Mouse (Mus musculus) forebrain, postnatal 0 days (tissue): Measurements from ENCODE around the gene Ppp3ca. TPM values are rescaled to one million over a fixed set of nuclear protein-coding genes. Genes with fewer than 3 reads are reported as not detected.

ENCODE experiments used
- ATAC-seq: fragments of 200-750 bp; cut with Nextera tagmentation; 2 replicates; pipeline ENCODE4 v1.8.0; 2017; ENCODE audit warnings: mild to moderate bottlenecking, moderate library complexity
- DNase-seq: peaks from one replicate; pipeline ENCODE4 v3.0.0-alpha.2; 2015
- H3K27ac ChIP-seq: fragments of 300-500 bp; sonication (generic); 2 replicates; pipeline ENCODE4 v1.5.1; 2014; ENCODE audit warnings: low read depth, mild to moderate bottlenecking, antibody characterized with exemption, low read length, moderate library complexity, mixed read lengths
- H3K27me3 ChIP-seq: fragments of 300-500 bp; sonication (generic); 2 replicates; pipeline ENCODE4 v1.6.1; 2014; ENCODE audit warnings: mild to moderate bottlenecking, low read length, mixed read lengths; ENCODE audit not compliant: insufficient read depth
- H3K36me3 ChIP-seq: fragments of 300-500 bp; sonication (generic); 2 replicates; pipeline ENCODE4 v1.6.1; 2014; ENCODE audit warnings: mild to moderate bottlenecking, moderate library complexity; ENCODE audit not compliant: insufficient read depth
- H3K4me1 ChIP-seq: fragments of 300-500 bp; sonication (generic); 2 replicates; pipeline ENCODE4 v1.6.1; 2014; ENCODE audit warnings: antibody characterized with exemption; ENCODE audit not compliant: insufficient read depth
- H3K4me2 ChIP-seq: fragments of 300-500 bp; sonication (generic); 2 replicates; pipeline ENCODE4 v1.6.1; 2014; ENCODE audit warnings: low read depth, mild to moderate bottlenecking, moderate library complexity
- H3K4me3 ChIP-seq: fragments of 300-500 bp; sonication (generic); 2 replicates; pipeline ENCODE4 v1.5.1; 2014; ENCODE audit warnings: low read depth, low read length, mixed read lengths
- H3K9ac ChIP-seq: fragments of 300-500 bp; sonication (generic); 2 replicates; pipeline ENCODE4 v1.6.1; 2014; ENCODE audit warnings: mild to moderate bottlenecking
- H3K9me3 ChIP-seq: fragments of 300-500 bp; sonication (generic); 2 replicates; pipeline ENCODE4 v1.6.1; 2016; ENCODE audit warnings: low read length
- CTCF ChIP-seq: sonication (generic); IDR thresholded peaks from 2 replicates; pipeline ENCODE4 v1.5.1; 2016; ENCODE audit warnings: antibody characterized with exemption, control low read depth, low read depth
- WGBS: fragments of 180-500 bp; shearing (Covaris S2); extraction: QIAGEN DNeasy Blood & Tissue Kit; methylation state at CpG from one replicate; pipeline ENCODE4 v1.1.7; 2014; 5-methylcytosine and 5-hydroxymethylcytosine counted together
- microRNA-seq, 2 experiments: library from miRNA; unstranded; fragments of <30 nt; microRNA quantifications; one replicate each; pipeline ENCODE4; 2016
- polyA plus RNA-seq: library from polyadenylated mRNA; unstranded; fragments of >200 nt; fragmentation: Nextera tagmentation; extraction: Ambion mirVana; gene quantifications from 2 replicates; pipeline ENCODE4 v1.2.1, GENCODE M21; 2015
- total RNA-seq: library from RNA; depleted of rRNA; stranded (reverse); fragments of >200 nt; gene quantifications from 2 replicates; pipeline ENCODE4 v1.2.3, GENCODE M21; 2014

Ppp3ca gene
- total and polyA plus RNA-seq, 2 experiments from 2014 or later, result 223 to 231 TPM

DNA sequence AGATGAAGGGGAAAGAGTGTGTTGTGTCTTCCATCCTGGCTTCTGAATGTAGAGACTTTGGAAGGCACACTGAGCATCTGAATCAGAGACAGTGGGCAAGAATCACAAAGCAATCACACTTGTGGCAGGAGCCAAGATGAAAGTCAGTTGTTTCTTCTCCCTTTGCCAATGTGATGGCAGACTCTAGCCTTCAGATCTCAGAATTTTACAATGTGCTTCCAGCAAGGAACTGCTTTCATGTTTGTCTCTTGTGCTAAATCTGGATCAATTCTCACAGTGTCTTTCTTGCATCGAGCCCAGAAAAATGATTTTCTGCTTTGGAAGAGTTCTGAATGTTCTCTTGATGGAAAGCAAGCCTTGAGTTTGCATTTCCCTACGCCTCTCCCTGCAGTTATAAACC is 297.6 kb downstream of the Ppp3ca start:
- Histone ChIP-seq H3K9me3 (no peaks in the 10 kb centered on the region), H3K4me1 (no peaks in the 10 kb centered on the region), H3K27ac (no peak overlapping the region), H3K4me2 (no peak overlapping the region), H3K4me3 (no peak overlapping the region), H3K36me3 (no peaks in the 10 kb centered on the region), H3K27me3 (no peaks in the 10 kb centered on the region), H3K9ac (no peak overlapping the region)
- WGBS, result 76% methylated on average over 2 of the region's 2 CpGs
- TF ChIP-seq CTCF, result no peak
- peak; percentile 43 for DNase-seq
- peak; percentile 59 for ATAC-seq

DNA sequence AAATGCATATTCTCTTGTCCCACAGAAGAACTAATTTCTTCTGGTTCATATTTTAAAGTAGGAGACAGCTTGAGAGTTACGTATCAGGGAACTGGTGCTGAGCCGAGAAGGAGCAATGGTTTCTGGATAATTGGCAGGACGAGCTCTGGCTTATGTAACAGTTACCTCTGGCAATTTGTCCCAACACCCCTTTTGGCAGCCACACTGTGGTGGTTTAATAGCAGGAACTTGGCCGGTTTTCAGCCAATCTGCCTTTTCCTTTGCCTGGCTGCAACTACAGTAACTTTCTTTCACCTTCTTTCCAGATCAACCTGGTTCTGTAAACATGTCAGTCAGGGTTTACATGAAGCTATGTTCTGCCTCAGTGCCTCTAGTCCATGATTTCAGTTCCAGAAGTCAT is 299.9 kb downstream of the Ppp3ca start:
- DNase-seq, result peak; percentile 72
- WGBS, result 35% methylated on average over 4 of the region's 4 CpGs
- peak; percentile 36; the same call in 1 of the 2 replicates for ATAC-seq
- Histone ChIP-seq H3K4me3 (no peak overlapping the region), H3K4me2 (no peak overlapping the region), H3K36me3 (no peaks in the 10 kb centered on the region), H3K9ac (no peak overlapping the region), H3K27me3 (no peaks in the 10 kb centered on the region), H3K4me1 (no peaks in the 10 kb centered on the region), H3K27ac (no peak overlapping the region), H3K9me3 (no peaks in the 10 kb centered on the region)
- TF ChIP-seq CTCF, result no peak

DNA sequence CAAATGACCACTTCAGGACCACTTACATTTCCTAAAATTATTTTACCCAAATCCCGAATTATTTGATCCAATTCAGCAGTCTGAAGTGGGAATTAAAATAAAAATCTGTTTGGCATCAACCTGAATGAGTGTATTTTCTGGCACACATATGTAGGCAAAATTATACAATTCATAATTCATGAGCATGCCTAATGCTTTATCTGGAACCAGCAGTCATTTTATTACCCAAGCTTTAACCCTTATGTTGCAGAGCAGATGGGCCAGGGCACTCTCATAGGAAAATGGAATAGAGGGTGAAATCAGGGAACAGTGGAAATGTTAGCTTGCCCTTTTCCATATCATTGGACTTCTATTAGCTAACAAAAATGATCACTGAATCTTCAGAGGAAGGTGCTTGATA is 307.9 kb downstream of the Ppp3ca start:
- peak; percentile 38 for DNase-seq
- H3K27ac ChIP-seq, result no peak overlapping the region
- WGBS, result 38% methylated on average over 1 of the region's 1 CpGs

DNA sequence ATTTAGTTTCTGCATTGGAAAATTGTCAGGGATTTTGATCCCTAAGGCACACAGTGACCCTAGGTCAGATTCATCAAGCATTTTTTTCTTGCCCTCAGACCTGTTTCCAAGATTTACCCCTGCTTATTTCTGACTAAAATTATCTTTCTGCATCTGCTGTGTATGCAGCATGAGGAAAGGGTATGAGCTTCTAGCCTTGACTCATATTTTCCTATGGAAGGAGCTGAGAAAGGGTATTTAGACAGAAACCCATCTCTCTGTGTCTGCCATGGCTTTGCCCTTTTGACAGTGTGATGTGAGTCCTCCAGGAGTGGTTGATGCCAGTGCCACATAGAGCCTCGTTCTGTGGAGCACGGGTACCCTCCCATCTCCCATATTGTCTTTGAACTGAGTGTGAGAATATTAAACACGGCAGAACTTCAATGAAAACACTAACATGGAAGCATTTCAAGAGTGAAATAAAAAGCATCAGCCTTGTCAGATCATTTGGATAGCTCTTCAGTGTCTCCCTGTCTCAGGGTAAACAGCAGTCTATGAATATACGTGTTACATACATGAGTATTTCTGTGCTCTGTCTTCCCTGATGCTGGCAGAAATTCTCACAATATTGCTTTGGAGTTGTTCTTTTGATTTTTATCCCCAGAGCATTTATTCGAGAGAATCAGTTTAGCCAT is 311.1 kb downstream of the Ppp3ca start:
- WGBS, result 58% methylated on average over 5 of the region's 5 CpGs
- ATAC-seq (peak; percentile 78), DNase-seq (peak; percentile 52)
- H3K9me3 ChIP-seq, result no peaks in the 10 kb centered on the region
- no peak overlapping the region for H3K4me2 ChIP-seq
- no peak overlapping the region for H3K4me3 ChIP-seq
- no peaks in the 10 kb centered on the region for H3K27me3 ChIP-seq
- no peaks in the 10 kb centered on the region for H3K4me1 ChIP-seq
- TF ChIP-seq CTCF, result no peak
- no peak overlapping the region for H3K27ac ChIP-seq
- no peak overlapping the region for H3K9ac ChIP-seq
- H3K36me3 ChIP-seq, result no peaks in the 10 kb centered on the region

More for the DNA sequence above, 307.9 kb downstream of the Ppp3ca start:
- no peak overlapping the region for H3K9ac ChIP-seq
- H3K9me3 ChIP-seq, result no peaks in the 10 kb centered on the region
- no peaks in the 10 kb centered on the region for H3K36me3 ChIP-seq
- ATAC-seq, result no peak
- no peaks in the 10 kb centered on the region for H3K27me3 ChIP-seq
- no peak overlapping the region for H3K4me3 ChIP-seq
- H3K4me2 ChIP-seq, result no peak overlapping the region
- no peak for TF ChIP-seq CTCF
- H3K4me1 ChIP-seq, result no peaks in the 10 kb centered on the region

DNA sequence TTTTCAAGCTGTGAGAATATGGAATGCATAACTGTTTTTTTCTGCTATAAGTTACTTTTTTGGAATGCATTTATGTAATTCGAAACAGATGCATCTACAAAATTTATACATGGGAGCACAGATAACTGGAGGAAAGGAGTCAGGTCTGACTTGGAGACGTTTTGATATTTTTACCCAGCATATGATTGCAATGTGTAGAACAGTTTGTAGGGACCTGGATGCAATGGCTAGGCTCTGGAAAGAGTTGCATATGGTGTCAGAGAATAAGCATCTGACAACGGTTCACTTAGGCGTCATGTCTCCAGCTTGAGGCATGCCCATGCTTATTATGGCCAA is 311.6 kb downstream of the Ppp3ca start:
- peak overlapping the region; percentile 40; the same call in 1 of the 2 replicates for H3K27ac ChIP-seq
- no peak for TF ChIP-seq CTCF
- WGBS, result 63% methylated on average over 4 of the region's 4 CpGs

DNA sequence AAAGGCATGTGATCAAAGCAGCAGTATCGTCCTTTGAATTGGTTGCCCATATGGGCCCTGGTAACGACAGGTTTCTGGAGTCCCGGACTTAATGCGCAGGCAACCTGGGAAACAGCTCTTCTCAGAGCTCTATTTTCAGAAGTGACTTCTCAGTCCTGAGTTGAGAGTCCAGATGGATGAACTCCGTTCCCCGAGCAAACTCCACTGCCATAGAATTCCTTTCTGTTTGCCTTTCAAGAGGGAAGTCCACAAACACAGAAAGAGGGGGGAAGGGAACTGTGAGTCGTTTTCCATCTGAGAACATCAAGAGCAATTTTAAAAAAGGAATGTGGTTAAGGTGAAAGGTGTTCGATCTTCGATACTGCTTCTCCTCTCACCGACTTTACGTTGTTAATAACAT is 312.1 kb downstream of the Ppp3ca start:
- ATAC-seq (0 out of 2 replicates have a peak, but pooled peaks have one; percentile 21), DNase-seq (peak; percentile 40)
- H3K9ac ChIP-seq, result no peak overlapping the region
- H3K27me3 ChIP-seq, result no peaks in the 10 kb centered on the region
- peak overlapping the region; percentile 40 for H3K27ac ChIP-seq
- no peaks in the 10 kb centered on the region for H3K4me1 ChIP-seq
- H3K4me3 ChIP-seq, result no peak overlapping the region
- H3K9me3 ChIP-seq, result no peaks in the 10 kb centered on the region
- no peaks in the 10 kb centered on the region for H3K36me3 ChIP-seq
- no peak for TF ChIP-seq CTCF
- H3K4me2 ChIP-seq, result no peak overlapping the region
- 78% methylated on average over 11 of the region's 11 CpGs for WGBS

More for the DNA sequence above, 311.6 kb downstream of the Ppp3ca start:
- ATAC-seq (peak; percentile 89), DNase-seq (peak; percentile 35)
- no peaks in the 10 kb centered on the region for H3K27me3 ChIP-seq
- H3K9me3 ChIP-seq, result no peaks in the 10 kb centered on the region
- no peak overlapping the region for H3K4me3 ChIP-seq
- H3K9ac ChIP-seq, result no peak overlapping the region
- H3K36me3 ChIP-seq, result no peaks in the 10 kb centered on the region
- H3K4me1 ChIP-seq, result no peaks in the 10 kb centered on the region
- H3K4me2 ChIP-seq, result no peak overlapping the region

DNA sequence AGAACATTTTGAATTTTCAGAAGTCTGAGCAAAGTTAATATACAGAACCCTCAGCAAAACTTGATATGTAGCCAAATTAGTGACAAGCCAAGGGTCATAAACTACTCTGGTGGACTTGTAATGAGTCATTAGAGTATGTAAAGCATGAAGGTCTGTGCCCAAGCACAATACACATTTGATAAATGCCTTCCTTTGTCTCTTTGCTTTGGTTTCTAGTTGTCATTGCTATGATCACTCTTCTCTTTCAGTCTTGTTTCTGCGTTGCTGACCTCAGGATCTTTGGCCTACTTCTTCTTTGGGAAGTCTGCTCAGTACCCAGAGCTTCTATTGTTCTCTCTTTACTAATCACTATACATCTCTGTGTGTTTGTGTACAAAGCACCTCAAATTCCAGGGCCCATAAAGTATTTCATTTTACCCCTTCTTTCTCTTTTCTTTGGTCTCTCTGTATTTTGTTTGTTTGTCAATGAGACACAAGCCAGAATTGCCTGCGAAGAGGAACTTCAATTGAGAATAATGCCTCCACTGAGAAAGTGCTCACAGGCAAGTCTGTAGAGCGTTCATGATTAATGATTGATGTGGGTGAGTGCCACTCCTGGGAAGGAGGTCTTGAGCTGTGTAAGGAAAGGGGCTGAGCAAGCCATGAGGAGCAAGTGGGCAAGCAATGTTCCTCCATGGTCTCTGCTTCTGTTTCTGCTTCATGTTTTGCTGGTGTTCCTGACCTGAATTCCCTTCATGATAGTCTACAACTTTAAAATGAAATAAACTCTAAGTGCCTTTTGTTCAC is 316.4 kb downstream of the Ppp3ca start:
- Histone ChIP-seq H3K36me3 (no peaks in the 10 kb centered on the region), H3K4me1 (no peaks in the 10 kb centered on the region), H3K4me3 (no peak overlapping the region), H3K9ac (no peak overlapping the region), H3K4me2 (no peak overlapping the region), H3K27me3 (no peaks in the 10 kb centered on the region), H3K9me3 (no peaks in the 10 kb centered on the region), H3K27ac (no peak overlapping the region)
- no peak for ATAC-seq
- WGBS, result 31% methylated on average over 3 of the region's 3 CpGs
- DNase-seq, result no peak
- TF ChIP-seq CTCF, result no peak

Small RNAs within 50 kb of the gene (microRNA-seq; reads per million reads assigned to microRNA genes)
- gene Gm44327, result 0 reads per million in 2 experiments
